Comparison of ENCODE assay signal across 8 mouse cellular contexts in genomic region chr12:108179321-108180266, GRCm38 (mm10). TPM values are rescaled to one million over a fixed set of nuclear protein-coding genes. Genes with fewer than 3 reads are reported as not detected.
DNase-seq lines count a peak whose midpoint lies in the region; ATAC-seq and TF ChIP-seq lines count a peak whose summit lies in the region.

TSS of gene Ccnk (plus strand) at chr12:108179579.

- no peaks in the 10 kb centered on the region for H3K27me3 ChIP-seq in megakaryocyte, embryonic 14.5 days (replicated peaks)

- peak; percentile 100 for DNase-seq in gastrocnemius, adult 8-10 months (ENCODE audit: low spot score in 2 of 2)
- peak; percentile 92 for DNase-seq in hindlimb bud, embryonic 11.5 days (ENCODE audit: extremely low spot score, low read depth, low spot score)
- DNase-seq in left cerebral cortex, adult 8-10 months (ENCODE audit: low spot score in 2 of 2) = peak; percentile 95 to 100
- peak; percentile 100 for DNase-seq in right cerebral cortex, postnatal 10 days (ENCODE audit: low spot score in 2 of 2)
- DNase-seq in urinary bladder, postnatal 25 days (ENCODE audit: low spot score) = peak; percentile 93

- peak within 1 kb of the TSS; percentile 99 for H3K27ac ChIP-seq in cortical plate, adult 2 months (ENCODE audit: insufficient read depth, low read length)

- TF ChIP-seq CTCF in cortical plate, adult 2 months (IDR thresholded peaks at IDR 0.05; ENCODE audit: extremely low read depth, insufficient read depth, low read length) = no peak

- peaks cover 36% of the 10 kb centered on the region for H3K36me3 ChIP-seq in megakaryocyte, embryonic 14.5 days (replicated peaks; ENCODE audit: low read length)

- TF ChIP-seq POLR2A in cortical plate, adult 2 months (IDR thresholded peaks at IDR 0.05; ENCODE audit: extremely low read depth, insufficient read depth, low read length) = peak; percentile 96

- H3K4me3 ChIP-seq in cortical plate, adult 2 months (ENCODE audit: insufficient read depth, low read length) = peak within 1 kb of the TSS; percentile 93
- peak within 1 kb of the TSS; percentile 97 for H3K4me3 ChIP-seq in megakaryocyte, embryonic 14.5 days (replicated peaks)

- peak; percentile 87 for ATAC-seq in activated CD4-positive, CD25-positive, alpha-beta regulatory T cell, adult 4 months

- H3K4me1 ChIP-seq in cortical plate, adult 2 months (ENCODE audit: control insufficient read depth, insufficient read depth, low read length) = peaks cover 5% of the 10 kb centered on the region; the same call in 1 of the 2 replicates
- peaks cover 54% of the 10 kb centered on the region for H3K4me1 ChIP-seq in megakaryocyte, embryonic 14.5 days

- H3K9me3 ChIP-seq in megakaryocyte, embryonic 14.5 days = no peaks in the 10 kb centered on the region

RNA-seq across cellular contexts. Expression of gene Ccnk, which starts in this region (rescaled TPM):
- polyA plus RNA-seq in activated CD4-positive, CD25-positive, alpha-beta regulatory T cell, adult 4 months (2017; shearing (Covaris generic)) = 1 to 10 TPM; 4.7 to 6.6 TPM
- polyA plus RNA-seq in cortical plate, adult 2 months (2012; rRNA removed) = 24.0 and 24.8 TPM in 2 replicates
- 100 to 1,000 TPM; 133 to 150 (median 139) TPM for total RNA-seq in gastrocnemius, adult 8-10 months (2022)
- 10 to 100 TPM; 25.9 to 30.3 (median 28.2) TPM for total RNA-seq in left cerebral cortex, adult 8-10 months (2022)
- 98.5 and 113 TPM in 2 replicates for polyA plus RNA-seq in megakaryocyte, embryonic 14.5 days (2012; ENCODE audit: insufficient read depth, low replicate concordance)

Comparison
In these comparisons a context has a peak if more than half of its experiments do, and no peak if none do; other contexts are left out.
1. Peak in every context shown above with its lines: DNase-seq, ATAC-seq, H3K4me3 ChIP-seq and H3K27ac ChIP-seq.
2. RNA of gene Ccnk (total RNA-seq): 133 to 150 TPM in gastrocnemius, adult 8-10 months; 25.9 to 30.3 TPM in left cerebral cortex, adult 8-10 months; every median in the first group is over 4 times any median in the second.